Mouse (Mus musculus): Measurements from ENCODE around the gene Ssu2.

GRCm38 (mm10) chr6:112311385-112311784, 76.4 kb downstream of the Ssu2 start:
- TF ChIP-seq CTCF (IDR thresholded peaks at IDR 0.05; ENCODE audit: low read depth) (no peak), EP300 (IDR thresholded peaks at IDR 0.05; ENCODE audit: low read depth) (no peak)

Data from heart, postnatal 0 days (tissue).